Mouse (Mus musculus): Measurements from ENCODE around the gene Bgn.

GRCm38 (mm10) chrX:73543340-73543739, 59.9 kb downstream of the Bgn start:
- TF ChIP-seq CTCF (IDR thresholded peaks at IDR 0.05; ENCODE audit: low read depth, low read length) (no peak), POLR2A (IDR thresholded peaks at IDR 0.05; ENCODE audit: insufficient read depth, low read length) (no peak)

All from ES-Bruce4 (cell line).